Mouse (Mus musculus): ENCODE measurements around the gene Abcd1.

Abcd1 gene

DNA sequence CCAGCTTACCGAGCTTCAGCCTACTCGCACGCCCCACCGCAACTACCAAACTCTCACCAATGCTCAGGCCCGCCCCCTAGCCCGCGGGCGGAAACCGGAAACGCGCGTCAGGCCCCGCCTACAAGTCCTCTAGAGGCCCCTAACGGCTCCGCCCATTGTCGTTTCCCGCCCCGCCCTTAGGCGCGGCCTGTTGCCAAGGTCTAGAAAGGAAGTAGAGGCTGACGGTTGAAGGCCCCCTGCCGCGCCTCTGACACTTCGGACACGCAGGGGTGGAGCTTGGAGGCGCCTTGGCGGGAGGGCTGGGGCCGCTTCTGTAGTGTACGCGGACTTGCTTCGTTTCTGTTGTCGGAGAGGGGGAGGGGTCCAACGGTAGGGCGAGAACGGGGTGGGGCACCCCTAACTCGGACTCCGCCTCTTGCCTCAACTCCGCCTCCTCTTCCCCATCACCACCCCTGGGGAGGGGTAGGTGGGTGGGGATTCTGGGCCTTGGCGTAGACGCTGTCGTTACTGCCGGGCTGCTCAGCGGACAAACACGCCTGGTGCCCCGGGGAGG, at the start of gene Abcd1, which contains the start of gene Bcap31:
TSS of gene Abcd1 (plus strand) at position 489 of the 553 bp plus-strand sequence.
TSS of gene Bcap31 (minus strand) at position 67 of the 553 bp plus-strand sequence.
- peak; percentile 94 for DNase-seq (ENCODE audit: low read depth, low spot score)

DNA sequence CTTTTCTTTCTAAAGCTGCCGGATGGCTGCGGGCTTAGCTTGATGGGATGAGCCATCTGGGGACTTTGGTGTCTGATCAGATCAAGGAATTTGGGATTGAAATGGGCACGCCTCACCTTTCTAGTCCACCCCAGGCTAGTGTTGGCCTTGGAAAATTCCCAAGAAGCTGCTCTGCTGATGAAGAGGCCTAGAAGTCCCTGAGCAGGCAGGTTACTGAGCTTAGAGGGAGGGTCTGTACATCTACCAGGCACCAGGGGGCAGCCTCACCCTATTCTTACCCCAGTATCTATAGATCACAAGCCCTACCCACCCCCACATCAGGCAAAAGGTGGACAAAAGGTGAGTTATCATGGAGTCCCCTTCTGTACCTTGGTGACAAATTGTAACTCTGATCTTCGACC, 44.4 kb upstream of the Abcd1 start:
- DNase-seq (ENCODE audit: low read depth, low spot score) = peak; percentile 48

DNA sequence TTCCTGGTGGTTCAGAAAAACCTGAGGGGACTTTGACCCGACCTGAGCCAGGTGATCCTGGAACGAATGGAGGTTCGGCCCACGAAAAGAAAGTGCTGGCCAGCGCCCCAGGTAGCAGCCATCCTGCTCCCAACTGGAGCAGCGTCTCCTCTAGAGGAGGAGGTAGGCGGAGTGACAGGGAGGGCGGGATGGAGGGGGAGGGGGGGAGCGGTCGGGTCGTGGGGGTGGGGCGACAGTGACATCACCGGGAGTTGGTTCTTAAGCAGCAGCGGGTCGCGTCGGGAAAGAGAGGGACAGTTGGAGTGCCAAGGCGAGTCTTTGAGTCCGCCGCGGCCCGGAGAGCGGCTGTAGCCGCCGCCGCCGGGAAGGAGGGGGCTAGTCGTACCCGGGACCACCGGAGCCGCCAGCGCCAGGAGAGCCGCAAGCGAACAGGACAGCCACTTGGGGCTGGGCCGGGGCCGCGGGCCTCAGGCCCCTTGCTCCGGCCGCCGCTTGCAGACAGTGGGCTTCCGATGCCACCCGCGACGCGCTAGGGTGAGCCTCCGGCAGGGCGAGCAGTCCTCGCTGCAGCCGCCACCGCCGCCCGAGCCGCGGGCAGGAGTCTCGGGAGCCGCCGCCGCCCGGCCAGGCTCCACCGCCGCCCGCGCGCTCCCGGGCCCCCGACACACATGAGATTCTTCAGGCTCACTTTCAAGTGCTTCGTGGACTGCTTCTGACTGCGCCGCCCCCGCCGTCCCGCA, 43.3 kb upstream of the Abcd1 start, which contains the start of gene Slc6a8:
TSS of gene Slc6a8 (plus strand) at position 272 of the 740 bp plus-strand sequence.
- DNase-seq (ENCODE audit: low read depth, low spot score) = peak; percentile 76

- no peak for DNase-seq (ENCODE audit: low read depth, low spot score)
These were observed 42.8 kb upstream of the Abcd1 start for GRCm38 (mm10) chrX:73673619-73673967.

DNA sequence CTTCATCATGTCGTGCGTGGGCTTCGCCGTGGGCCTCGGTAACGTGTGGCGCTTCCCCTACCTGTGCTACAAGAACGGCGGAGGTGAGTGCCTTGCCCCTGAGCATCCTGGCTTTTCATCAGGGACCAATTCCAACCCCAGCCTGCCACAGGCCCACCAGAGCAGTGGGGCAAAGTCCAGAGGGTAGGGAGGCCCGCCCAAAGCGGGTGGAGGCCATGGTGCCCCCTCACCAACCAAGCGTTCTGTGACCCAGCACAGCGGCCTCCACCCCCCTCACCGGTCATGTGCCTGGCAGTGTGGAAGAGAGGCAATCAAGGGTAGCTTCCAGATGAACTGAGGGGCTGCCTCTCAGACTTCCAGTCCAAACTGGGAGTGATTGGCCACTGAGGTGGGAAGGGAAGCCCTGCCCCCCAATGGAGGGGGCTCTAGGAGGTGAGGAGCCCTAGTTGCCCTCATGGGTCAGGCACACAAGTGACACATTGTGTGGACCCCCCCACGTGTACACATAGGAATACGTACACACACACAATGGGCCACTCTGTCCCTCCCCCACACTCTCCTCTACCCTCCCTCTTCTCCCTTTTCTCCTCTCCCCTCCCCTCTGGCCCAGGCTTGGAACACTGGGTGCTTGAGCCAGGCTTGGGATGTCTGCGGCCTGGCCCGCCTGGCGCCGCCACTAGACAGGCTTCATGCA, 42.3 kb upstream of the Abcd1 start:
- DNase-seq (ENCODE audit: low read depth, low spot score) = peak; percentile 51

- DNase-seq (ENCODE audit: low read depth, low spot score) = no peak
These were observed 41.2 kb upstream of the Abcd1 start for GRCm38 (mm10) chrX:73675231-73675630.

- no peak for DNase-seq (ENCODE audit: low read depth, low spot score)
These were observed 39.7 kb upstream of the Abcd1 start for GRCm38 (mm10) chrX:73676668-73677067.

DNA sequence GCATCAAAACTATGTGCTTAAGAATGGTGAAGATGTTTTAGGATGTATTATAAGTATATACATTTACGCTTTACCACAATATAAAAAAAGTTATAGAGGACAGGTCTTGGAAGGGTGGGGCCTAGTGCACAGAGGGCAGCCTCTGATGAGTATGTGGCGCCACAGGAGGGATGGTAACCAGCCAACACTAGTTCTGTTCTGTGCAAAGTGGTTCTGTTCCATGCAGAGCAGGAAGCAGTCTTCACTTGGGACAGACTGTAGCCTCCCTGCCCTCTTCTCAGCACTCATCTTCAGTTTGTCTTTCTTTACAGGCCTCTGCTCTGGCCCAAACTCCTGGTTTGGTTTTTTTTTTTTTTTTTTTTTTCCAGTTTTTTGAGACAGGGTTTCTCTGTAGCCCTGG, 32.2 kb upstream of the Abcd1 start:
- DNase-seq (ENCODE audit: low read depth, low spot score) = no peak

- DNase-seq (ENCODE audit: low read depth, low spot score) = no peak
These were observed 31.4 kb upstream of the Abcd1 start for GRCm38 (mm10) chrX:73684978-73685377.

DNA sequence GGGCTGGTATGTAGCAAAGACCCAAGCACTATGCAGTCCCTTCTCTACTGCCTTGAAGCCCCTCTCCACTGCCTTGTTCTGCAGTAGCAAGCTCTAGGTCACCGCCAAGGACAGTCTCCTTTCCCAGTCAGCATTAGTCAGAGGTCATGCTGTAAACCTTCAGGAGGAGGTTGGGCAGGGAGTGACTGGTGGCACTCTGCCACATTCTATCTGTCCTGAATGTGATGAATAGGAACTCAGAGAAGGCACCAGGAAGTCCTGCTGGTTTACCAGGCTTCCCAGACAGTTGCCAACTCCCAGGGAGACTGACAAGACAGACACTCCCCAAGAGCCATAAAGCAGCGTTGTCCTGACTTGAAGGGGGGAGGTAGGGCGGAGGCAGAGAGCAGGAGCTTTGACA, 30.8 kb upstream of the Abcd1 start:
- peak; percentile 78 for DNase-seq (ENCODE audit: low read depth, low spot score)

GRCm38 (mm10) chrX:73690917-73691629, 25.3 kb upstream of the Abcd1 start:
- peak; percentile 75 for DNase-seq (ENCODE audit: low read depth, low spot score)

DNA sequence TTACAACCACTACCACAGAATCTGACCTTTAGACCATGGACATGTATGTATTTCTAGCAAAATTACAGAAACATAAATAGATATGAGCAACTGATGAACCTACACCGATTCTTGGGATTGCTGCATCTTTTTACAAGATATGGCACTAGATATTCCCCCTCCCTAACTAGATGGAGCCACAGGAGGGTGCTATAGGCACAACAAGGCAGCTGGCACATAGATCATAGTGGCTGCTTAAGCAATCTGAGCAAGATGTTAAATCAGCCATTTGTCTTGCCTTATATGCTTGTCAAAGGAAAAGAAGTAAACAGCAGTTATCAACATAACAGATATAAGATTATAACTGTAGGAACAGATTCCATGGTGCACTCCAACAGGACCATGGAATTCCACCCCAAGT, 15.9 kb upstream of the Abcd1 start:
- DNase-seq (ENCODE audit: low read depth, low spot score) = no peak

- no peak for DNase-seq (ENCODE audit: low read depth, low spot score)
These were observed 805 bp upstream of the Abcd1 start for GRCm38 (mm10) chrX:73715476-73716108.

DNA sequence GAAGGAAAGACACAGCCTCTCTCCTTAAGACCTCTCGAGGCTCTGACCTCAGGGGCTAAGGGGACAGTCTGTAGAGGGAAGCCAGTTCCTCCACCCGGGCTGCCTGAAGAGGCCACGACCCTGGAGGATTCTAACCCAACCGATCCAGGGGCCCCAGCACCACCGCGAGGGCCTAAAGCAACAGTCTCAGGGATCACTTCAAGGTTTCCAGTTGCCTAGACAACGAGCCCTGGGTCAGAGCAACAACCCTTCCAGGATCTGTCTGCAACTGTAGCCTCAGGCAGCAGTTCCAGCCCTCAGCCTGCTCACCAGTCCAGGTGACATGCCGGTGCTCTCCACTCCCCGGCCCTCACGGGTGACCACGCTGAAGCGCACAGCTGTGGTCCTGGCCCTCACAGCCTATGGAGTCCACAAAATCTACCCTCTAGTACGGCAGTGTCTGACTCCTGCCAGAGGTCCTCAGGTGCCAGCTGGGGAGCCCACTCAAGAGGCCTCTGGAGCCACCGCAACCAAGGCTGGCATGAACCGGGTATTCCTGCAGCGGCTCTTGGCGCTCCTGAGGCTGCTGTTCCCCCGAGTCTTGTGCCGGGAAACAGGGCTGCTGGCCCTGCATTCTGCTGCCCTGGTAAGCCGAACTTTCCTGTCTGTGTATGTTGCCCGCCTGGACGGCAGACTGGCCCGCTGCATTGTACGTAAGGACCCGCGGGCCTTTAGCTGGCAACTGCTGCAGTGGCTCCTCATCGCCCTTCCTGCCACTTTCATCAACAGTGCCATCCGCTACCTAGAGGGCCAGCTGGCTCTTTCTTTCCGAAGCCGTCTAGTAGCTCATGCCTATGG, 530 bp downstream of the Abcd1 start:
- DNase-seq (ENCODE audit: low read depth, low spot score) = peak; percentile 26

DNA sequence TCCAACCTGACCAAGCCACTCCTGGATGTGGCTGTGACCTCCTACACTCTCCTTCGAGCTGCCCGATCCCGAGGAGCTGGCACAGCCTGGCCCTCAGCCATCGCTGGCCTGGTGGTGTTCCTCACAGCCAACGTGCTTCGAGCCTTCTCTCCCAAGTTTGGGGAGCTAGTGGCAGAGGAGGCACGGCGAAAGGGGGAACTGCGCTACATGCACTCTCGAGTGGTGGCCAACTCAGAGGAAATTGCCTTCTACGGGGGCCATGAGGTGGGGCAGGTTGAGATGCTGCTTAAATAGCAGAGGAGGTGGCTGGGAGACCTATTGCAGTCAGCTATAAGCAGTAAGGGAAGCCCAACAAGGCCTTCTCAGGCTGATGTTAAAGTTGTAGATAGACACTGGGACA, 1.3 kb downstream of the Abcd1 start:
- DNase-seq (ENCODE audit: low read depth, low spot score) = peak; percentile 19

DNA sequence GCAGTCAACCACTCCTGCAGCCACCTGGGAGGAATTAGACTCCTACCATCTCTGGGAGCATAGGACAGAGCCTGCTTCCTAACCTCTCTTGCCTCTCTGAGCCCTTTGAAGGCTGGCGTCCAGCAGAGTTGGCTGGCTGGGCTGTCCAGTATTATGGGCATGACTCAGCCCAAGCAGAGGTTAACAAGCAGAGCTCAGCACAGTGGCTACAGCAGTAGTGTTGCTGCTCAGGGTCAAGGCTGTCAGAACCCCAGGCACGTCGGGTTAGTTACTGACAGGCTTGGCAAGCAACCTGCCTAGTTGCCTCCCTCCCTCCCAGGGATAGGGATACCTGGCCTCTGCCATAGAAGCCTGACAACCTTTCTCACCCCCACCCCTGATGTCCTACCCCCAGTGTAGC, 1.9 kb downstream of the Abcd1 start:
- peak; percentile 40 for DNase-seq (ENCODE audit: low read depth, low spot score)

GRCm38 (mm10) chrX:73718686-73719362, 2.4 kb downstream of the Abcd1 start:
- DNase-seq (ENCODE audit: low read depth, low spot score) = peak; percentile 33

DNA sequence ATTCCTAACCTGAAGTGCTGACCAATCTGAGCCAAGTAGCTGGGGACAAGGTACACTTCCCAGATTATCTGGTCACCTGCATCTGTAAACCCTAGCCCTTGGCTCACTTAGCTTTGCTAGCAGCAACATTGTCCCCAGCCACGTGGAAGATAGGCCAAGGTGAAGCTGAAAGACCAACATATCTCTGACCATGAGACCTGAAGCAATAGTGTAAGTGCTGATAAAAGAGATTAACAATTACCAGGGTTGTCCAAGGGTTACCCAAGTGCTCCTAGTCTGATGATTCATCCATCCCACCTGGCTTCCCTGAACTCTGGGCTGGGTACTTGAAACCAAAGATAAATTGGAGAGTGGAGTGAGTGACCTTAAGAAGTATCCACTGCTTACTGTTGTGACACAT, 14.5 kb downstream of the Abcd1 start:
- DNase-seq (ENCODE audit: low read depth, low spot score) = no peak

- DNase-seq (ENCODE audit: low read depth, low spot score) = no peak
These were observed 21.8 kb downstream of the Abcd1 start for GRCm38 (mm10) chrX:73738155-73738554.

DNA sequence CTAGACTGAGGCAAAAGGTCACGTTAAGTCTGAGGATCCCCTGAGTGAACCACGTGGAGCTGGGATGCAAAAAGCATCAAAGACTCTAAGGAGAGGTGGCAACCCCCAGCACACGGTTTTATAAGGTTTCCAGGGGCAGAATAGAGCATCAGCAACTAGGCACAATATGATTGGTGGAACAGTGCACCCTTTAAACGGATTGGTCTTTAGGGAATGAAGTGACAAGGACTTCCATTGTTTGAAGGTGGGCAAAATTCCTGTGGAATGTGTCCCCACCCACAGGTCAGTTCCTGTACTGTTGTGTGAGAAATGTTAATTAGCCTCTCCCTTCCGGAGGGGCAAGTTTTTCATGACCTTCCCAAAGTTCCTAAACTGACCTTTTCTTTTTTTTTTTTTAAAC, 22.8 kb downstream of the Abcd1 start:
- no peak for DNase-seq (ENCODE audit: low read depth, low spot score)
